Mouse (Mus musculus): ENCODE results near the gene Tnk2. TPM values are rescaled to one million over a fixed set of nuclear protein-coding genes. Genes with fewer than 3 reads are reported as not detected.

Tnk2 gene
- polyA plus RNA-seq, 1 experiment from 2014 or later: 11.3 TPM

DNA sequence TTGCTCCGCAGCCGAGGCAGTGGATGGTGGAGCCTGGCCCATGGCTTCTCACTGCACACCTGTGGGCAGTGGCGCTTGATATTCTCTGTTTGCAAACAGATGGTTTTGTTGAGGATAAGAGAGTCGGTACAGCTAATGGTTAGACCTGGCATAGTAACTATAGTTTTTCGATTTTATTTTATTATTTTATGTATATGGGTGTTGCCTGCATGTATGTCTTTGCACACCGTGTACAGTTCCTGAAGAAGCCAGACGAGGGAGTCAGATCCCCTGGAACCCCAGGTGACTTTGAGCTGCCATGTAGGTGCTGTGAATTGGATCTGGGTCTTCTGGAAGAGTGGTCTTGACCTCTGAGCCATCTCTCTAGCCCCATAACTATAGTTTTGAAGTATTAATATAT is 18.7 kb downstream of the Tnk2 start:
- Histone ChIP-seq H3K27me3 (ENCODE audit: insufficient read depth, low read length) (no peaks in the 10 kb centered on the region), H3K9me3 (ENCODE audit: low read length) (no peaks in the 10 kb centered on the region), H3K4me2 (replicated peaks; ENCODE audit: low read depth, low read length) (peak overlapping the region; percentile 50), H3K36me3 (ENCODE audit: insufficient read depth, low read length) (no peaks in the 10 kb centered on the region), H3K9ac (replicated peaks; ENCODE audit: low read length) (peak overlapping the region; percentile 57; the same call in 1 of the 2 replicates), H3K27ac (ENCODE audit: low read length) (peak overlapping the region; percentile 90; the same call in 1 of the 2 replicates), H3K4me3 (ENCODE audit: low read length) (peak overlapping the region; percentile 24; the same call in 1 of the 2 replicates), H3K4me1 (ENCODE audit: insufficient read depth, low read length) (peaks cover 78% of the 10 kb centered on the region)
- ATAC-seq (ENCODE audit: low FRiP score, low TSS enrichment): no peak
- WGBS: 86% methylated on average over 7 of the region's 7 CpGs

DNA sequence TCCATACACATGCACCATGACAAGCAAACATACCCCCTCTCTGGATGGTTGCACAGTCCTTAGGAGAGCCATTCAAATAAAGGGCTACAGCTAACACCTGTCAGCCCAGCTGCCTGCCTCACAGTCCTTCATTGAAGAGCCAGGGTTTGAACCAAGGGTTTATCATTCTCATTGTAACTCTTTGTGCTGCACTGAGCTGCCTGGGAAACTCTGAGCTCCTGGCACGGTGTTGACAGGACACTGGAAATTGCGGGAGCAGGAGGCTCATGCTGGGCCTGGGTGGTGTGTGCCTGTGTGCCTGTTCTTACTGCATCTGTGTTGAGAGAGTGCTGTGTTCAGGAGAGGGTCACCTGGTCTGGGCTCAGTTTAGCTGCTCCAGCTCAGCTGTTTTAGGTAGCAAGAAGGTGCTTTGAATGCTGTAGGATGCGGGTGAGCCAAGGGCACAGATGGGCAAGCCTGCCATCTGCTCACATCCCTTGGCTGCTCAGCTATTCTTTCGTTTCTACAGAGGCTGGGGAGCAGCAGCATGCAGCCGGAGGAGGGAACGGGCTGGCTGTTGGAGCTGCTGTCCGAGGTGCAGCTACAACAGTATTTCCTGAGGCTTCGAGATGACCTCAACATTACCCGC is 19.7 kb downstream of the Tnk2 start:
- Histone ChIP-seq H3K9ac (replicated peaks; ENCODE audit: low read length) (no peak overlapping the region), H3K36me3 (ENCODE audit: insufficient read depth, low read length) (0 out of 2 replicates have a peak, but pooled peaks cover 2% of the 10 kb centered on the region), H3K9me3 (ENCODE audit: low read length) (no peaks in the 10 kb centered on the region), H3K27me3 (ENCODE audit: insufficient read depth, low read length) (no peaks in the 10 kb centered on the region), H3K4me1 (ENCODE audit: insufficient read depth, low read length) (peaks cover 69% of the 10 kb centered on the region), H3K4me2 (replicated peaks; ENCODE audit: low read depth, low read length) (no peak overlapping the region), H3K27ac (ENCODE audit: low read length) (no peak overlapping the region), H3K4me3 (ENCODE audit: low read length) (no peak overlapping the region)
- 83% methylated on average over 9 of the region's 9 CpGs for WGBS
- no peak for ATAC-seq (ENCODE audit: low FRiP score, low TSS enrichment)

DNA sequence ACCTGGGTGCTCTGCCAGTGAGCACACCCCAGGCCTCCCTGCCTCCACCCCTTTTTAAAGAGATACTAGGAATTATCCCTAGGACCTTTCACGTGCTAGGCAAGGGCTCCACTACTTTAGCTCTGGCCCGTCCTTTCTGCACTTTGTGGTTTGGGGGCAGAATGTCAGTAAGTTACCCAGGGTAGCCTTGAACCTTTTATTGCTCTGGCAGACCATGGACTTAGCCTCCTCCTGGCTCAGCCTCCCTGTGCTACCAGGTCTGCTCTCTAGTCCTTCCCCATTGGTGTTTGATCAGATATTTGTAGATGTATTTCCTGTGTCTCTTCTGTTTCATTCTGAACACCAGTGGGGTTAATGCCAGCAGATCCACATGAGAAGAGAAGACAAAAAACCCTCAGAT is 20.5 kb downstream of the Tnk2 start:
- Histone ChIP-seq H3K9ac (replicated peaks; ENCODE audit: low read length) (no peak overlapping the region), H3K9me3 (ENCODE audit: low read length) (no peaks in the 10 kb centered on the region), H3K4me1 (ENCODE audit: insufficient read depth, low read length) (peaks cover 61% of the 10 kb centered on the region), H3K27ac (ENCODE audit: low read length) (no peak overlapping the region), H3K4me2 (replicated peaks; ENCODE audit: low read depth, low read length) (no peak overlapping the region), H3K36me3 (ENCODE audit: insufficient read depth, low read length) (peaks cover 2% of the 10 kb centered on the region; the same call in 1 of the 2 replicates), H3K27me3 (ENCODE audit: insufficient read depth, low read length) (no peaks in the 10 kb centered on the region), H3K4me3 (ENCODE audit: low read length) (no peak overlapping the region)
- no peak for ATAC-seq (ENCODE audit: low FRiP score, low TSS enrichment)
- 94% methylated on average over 2 of the region's 2 CpGs for WGBS

DNA sequence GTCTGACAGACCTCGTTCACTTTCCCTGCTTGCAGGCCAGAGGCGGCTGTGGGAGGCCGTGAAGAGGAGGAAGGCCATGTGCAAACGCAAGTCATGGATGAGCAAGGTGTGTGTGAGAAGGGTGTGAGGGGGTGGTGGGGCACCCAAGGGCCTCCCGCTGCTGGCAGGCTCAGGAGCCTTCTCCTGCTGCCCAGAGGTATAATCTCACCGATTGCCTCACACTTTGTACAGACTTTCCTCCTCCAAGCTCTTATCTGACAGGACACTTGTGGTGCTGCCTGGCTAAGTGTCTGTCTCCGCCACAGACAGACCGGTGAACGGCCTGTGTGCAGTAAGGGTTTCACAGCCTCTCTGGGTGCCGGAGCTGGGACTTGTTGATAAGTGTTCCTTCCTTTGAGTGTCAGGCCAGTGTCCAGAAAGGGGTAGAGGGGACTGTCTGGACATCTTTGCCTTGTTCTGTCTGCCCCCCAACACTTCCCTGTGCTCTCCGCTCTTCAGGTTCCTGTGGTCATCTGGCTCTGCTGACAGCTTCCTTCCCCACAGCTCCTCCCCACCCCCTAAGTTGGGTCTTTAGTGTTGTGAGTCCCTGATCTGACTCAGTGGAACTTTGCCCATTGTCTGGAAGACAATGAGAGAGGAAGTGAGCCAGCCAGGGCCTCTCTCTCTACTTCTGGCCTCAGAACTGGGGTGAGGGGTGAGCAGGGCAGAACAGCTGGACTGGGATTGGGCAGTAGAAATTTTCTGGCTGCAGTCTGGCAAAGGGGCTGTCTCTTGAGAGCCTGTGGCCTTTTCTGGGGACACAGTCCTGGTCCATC is 22.4 kb downstream of the Tnk2 start:
- Histone ChIP-seq H3K27me3 (ENCODE audit: insufficient read depth, low read length) (no peaks in the 10 kb centered on the region), H3K27ac (ENCODE audit: low read length) (peak overlapping the region; percentile 79), H3K4me1 (ENCODE audit: insufficient read depth, low read length) (peaks cover 43% of the 10 kb centered on the region), H3K36me3 (ENCODE audit: insufficient read depth, low read length) (peaks cover 11% of the 10 kb centered on the region; the same call in 1 of the 2 replicates), H3K4me3 (ENCODE audit: low read length) (no peak overlapping the region), H3K9ac (replicated peaks; ENCODE audit: low read length) (no peak overlapping the region), H3K4me2 (replicated peaks; ENCODE audit: low read depth, low read length) (no peak overlapping the region), H3K9me3 (ENCODE audit: low read length) (no peaks in the 10 kb centered on the region)
- peak; percentile 40; the same call in 1 of the 2 replicates for ATAC-seq (ENCODE audit: low FRiP score, low TSS enrichment)
- 72% methylated on average over 11 of the region's 11 CpGs for WGBS

DNA sequence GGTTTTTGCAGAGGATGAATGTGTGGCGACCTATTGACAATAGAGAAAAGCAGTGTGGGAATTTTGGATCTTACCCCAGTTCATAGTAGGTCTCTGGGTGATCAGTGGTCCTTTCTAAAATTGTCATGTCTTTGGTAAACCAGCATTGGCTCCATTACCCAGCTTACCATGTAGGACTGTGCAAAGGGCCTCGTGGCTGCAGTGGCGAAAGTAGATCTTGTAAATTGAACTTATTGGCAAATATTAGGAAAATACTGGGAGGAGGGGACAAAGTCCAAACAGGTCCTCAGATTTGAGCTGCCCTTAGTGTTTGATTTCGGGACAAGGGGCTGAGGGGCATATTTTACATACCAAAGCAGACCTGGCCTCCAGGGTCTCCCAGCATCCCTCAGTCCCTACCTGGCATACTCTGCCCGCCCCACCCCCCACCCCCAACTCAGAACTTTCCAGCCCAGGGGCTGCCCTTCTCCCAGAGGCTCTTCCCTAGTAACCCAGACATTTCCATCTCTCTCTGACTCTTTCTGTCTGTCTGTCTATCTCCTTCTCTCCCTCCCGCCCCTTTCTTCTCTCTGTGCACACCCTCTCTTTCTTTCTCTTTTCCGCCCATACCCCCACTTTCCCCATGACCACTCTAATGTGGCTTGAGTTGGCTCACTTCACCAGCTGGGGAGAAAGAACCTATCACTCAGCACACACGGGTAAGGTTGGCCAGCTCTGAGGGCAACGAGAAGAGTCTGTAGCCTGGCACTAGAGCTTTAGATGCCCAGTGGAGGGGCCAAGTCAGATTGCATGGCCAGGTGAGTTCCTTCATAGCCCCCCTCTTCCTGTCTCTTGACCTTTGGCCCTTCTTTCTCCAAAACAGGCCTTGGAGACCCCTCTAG is 23.2 kb downstream of the Tnk2 start:
- no peak for ATAC-seq (ENCODE audit: low FRiP score, low TSS enrichment)
- Histone ChIP-seq H3K36me3 (ENCODE audit: insufficient read depth, low read length) (peaks cover 12% of the 10 kb centered on the region; the same call in 1 of the 2 replicates), H3K9ac (replicated peaks; ENCODE audit: low read length) (no peak overlapping the region), H3K4me1 (ENCODE audit: insufficient read depth, low read length) (peaks cover 34% of the 10 kb centered on the region), H3K9me3 (ENCODE audit: low read length) (no peaks in the 10 kb centered on the region), H3K27ac (ENCODE audit: low read length) (peak overlapping the region; percentile 79), H3K4me3 (ENCODE audit: low read length) (no peak overlapping the region), H3K27me3 (ENCODE audit: insufficient read depth, low read length) (no peaks in the 10 kb centered on the region), H3K4me2 (replicated peaks; ENCODE audit: low read depth, low read length) (no peak overlapping the region)
- WGBS: 80% methylated on average over 9 of the region's 9 CpGs

DNA sequence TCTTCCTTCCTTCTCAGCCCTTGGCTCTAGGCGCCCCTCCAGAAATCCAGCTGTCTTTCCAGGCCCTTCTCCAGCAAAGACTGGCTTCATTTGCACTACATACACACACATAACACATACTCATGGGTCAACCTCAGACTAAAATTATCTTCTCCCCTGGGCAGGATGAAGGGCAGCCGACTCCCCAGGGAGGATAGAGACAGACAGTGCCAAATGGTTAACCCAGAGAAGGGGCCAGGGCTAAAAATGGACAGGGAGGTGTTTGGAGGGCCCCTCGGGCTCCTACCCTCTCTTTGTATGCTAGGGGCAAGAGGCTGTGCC is 23.8 kb downstream of the Tnk2 start:
- H3K27me3 ChIP-seq (ENCODE audit: insufficient read depth, low read length): no peaks in the 10 kb centered on the region
- H3K9ac ChIP-seq (replicated peaks; ENCODE audit: low read length): no peak overlapping the region
- H3K36me3 ChIP-seq (ENCODE audit: insufficient read depth, low read length): peaks cover 15% of the 10 kb centered on the region
- ATAC-seq (ENCODE audit: low FRiP score, low TSS enrichment): no peak
- WGBS: 59% methylated on average over 3 of the region's 3 CpGs
- H3K4me2 ChIP-seq (replicated peaks; ENCODE audit: low read depth, low read length): no peak overlapping the region
- no peaks in the 10 kb centered on the region for H3K9me3 ChIP-seq (ENCODE audit: low read length)
- H3K27ac ChIP-seq (ENCODE audit: low read length): no peak overlapping the region
- no peak overlapping the region for H3K4me3 ChIP-seq (ENCODE audit: low read length)
- peaks cover 33% of the 10 kb centered on the region for H3K4me1 ChIP-seq (ENCODE audit: insufficient read depth, low read length)

DNA sequence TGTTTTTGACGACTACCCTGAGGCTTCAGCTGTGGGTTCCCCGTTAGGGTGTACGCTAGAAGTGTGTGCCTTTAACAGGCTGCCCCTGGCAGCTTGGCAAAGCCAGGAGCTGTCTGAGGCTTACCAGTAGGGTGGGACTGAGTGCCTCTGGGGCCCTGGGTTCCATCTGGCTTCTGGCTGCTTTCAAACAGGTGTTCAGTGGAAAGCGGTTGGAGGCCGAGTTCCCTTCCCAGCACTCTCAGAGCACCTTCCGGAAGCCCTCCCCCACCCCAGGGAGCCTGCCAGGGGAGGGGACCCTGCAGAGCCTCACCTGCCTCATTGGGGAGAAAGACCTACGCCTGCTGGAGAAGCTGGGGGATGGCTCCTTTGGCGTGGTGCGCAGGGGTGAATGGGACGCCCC is 24.4 kb downstream of the Tnk2 start:
- H3K4me1 ChIP-seq (ENCODE audit: insufficient read depth, low read length): peaks cover 33% of the 10 kb centered on the region
- ATAC-seq (ENCODE audit: low FRiP score, low TSS enrichment): no peak

DNA sequence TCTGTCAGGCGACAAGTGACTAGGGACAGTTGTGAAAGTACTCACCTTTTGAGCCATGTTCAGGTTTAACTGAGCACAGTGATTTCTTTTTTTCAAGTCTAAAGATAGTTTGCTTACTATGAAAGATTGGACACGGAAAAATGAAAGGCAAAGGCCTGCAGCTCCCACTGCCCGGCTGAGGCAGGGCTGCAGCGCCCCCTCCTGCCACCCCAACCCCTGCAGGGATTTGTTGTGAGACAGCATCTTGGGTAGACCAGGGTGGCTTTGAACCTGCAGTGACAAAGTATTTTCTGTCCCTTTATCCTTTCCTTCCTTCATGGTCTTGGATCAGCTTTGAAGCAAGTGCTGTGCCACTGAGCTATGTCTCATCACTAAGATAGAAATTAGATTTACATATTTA is 24.8 kb downstream of the Tnk2 start:
- Histone ChIP-seq H3K4me2 (replicated peaks; ENCODE audit: low read depth, low read length) (no peak overlapping the region), H3K27ac (ENCODE audit: low read length) (no peak overlapping the region), H3K4me1 (ENCODE audit: insufficient read depth, low read length) (peaks cover 33% of the 10 kb centered on the region), H3K9ac (replicated peaks; ENCODE audit: low read length) (no peak overlapping the region), H3K27me3 (ENCODE audit: insufficient read depth, low read length) (no peaks in the 10 kb centered on the region), H3K4me3 (ENCODE audit: low read length) (no peak overlapping the region), H3K36me3 (ENCODE audit: insufficient read depth, low read length) (peaks cover 15% of the 10 kb centered on the region), H3K9me3 (ENCODE audit: low read length) (no peaks in the 10 kb centered on the region)
- 77% methylated on average over 4 of the region's 4 CpGs for WGBS
- ATAC-seq (ENCODE audit: low FRiP score, low TSS enrichment): no peak

More for the DNA sequence above, 24.4 kb downstream of the Tnk2 start:
- H3K9me3 ChIP-seq (ENCODE audit: low read length): no peaks in the 10 kb centered on the region
- no peak overlapping the region for H3K4me3 ChIP-seq (ENCODE audit: low read length)
- H3K4me2 ChIP-seq (replicated peaks; ENCODE audit: low read depth, low read length): no peak overlapping the region
- 82% methylated on average over 10 of the region's 10 CpGs for WGBS
- H3K27ac ChIP-seq (ENCODE audit: low read length): no peak overlapping the region
- H3K36me3 ChIP-seq (ENCODE audit: insufficient read depth, low read length): peaks cover 15% of the 10 kb centered on the region
- H3K27me3 ChIP-seq (ENCODE audit: insufficient read depth, low read length): no peaks in the 10 kb centered on the region
- no peak overlapping the region for H3K9ac ChIP-seq (replicated peaks; ENCODE audit: low read length)

DNA sequence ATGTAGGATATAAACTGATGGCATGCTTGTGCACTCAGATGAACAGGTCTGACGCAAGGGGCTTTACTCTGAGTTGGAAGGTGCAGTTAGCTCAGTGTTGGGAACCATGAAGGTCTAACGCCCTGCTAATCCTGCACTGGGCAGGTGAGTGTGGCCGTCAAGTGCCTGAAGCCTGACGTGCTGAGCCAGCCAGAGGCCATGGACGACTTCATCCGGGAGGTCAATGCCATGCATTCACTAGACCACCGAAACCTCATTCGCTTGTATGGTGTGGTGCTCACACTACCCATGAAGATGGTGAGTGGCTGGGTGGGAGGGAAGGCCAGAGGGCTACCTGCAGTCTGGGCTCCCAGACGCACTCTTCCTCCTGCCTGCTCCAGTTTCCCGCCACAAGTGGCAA is 25.6 kb downstream of the Tnk2 start:
- no peak for ATAC-seq (ENCODE audit: low FRiP score, low TSS enrichment)

More for the DNA sequence above, 25.6 kb downstream of the Tnk2 start:
- Histone ChIP-seq H3K27me3 (ENCODE audit: insufficient read depth, low read length) (no peaks in the 10 kb centered on the region), H3K27ac (ENCODE audit: low read length) (no peak overlapping the region), H3K4me3 (ENCODE audit: low read length) (no peak overlapping the region), H3K9ac (replicated peaks; ENCODE audit: low read length) (no peak overlapping the region), H3K9me3 (ENCODE audit: low read length) (no peaks in the 10 kb centered on the region), H3K4me1 (ENCODE audit: insufficient read depth, low read length) (peaks cover 31% of the 10 kb centered on the region), H3K36me3 (ENCODE audit: insufficient read depth, low read length) (peaks cover 19% of the 10 kb centered on the region), H3K4me2 (replicated peaks; ENCODE audit: low read depth, low read length) (no peak overlapping the region)
- WGBS: 87% methylated on average over 10 of the region's 10 CpGs

Data from kidney, embryonic 16.5 days (tissue).